Mouse (Mus musculus) liver, postnatal 0 days (tissue): ENCODE data around the gene Tmem185b.

Experiments used
- CTCF ChIP-seq: sonication (generic); IDR thresholded peaks from 2 replicates; pipeline ENCODE4 v1.5.1; 2016; ENCODE audit warnings: antibody characterized with exemption, low read depth
- EP300 ChIP-seq: IDR thresholded peaks from 2 replicates; pipeline ENCODE4 v1.6.1; 2016; ENCODE audit warnings: antibody characterized with exemption, low read depth, mild to moderate bottlenecking

DNA sequence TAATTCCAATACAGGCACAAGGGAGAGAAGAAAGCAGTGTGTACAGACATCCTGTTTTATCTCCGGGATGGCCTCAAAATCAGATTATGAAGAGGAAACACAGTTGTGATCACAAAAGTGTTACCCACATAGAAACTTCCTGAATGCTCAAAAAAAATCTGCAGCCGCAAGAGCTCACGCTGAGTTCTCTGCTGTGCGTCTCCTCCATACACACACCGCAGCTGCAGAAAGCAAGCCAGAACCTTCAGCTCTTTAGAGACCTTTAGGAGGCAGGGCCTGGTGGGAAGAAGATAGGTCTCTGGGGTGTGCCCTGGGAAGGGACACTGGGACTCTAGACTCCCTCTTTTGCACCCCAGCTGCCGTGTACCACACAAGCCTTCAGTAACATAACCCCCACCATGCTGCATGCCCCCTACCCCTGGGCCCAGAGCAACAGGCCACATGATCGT is 49.0 kb upstream of the Tmem185b start:
- no peak for TF ChIP-seq CTCF
- TF ChIP-seq EP300 = no peak
